Mouse (Mus musculus) heart, embryonic 14.5 days (tissue): ENCODE data around the gene Vkorc1. TPM values are rescaled to one million over a fixed set of nuclear protein-coding genes. Genes with fewer than 3 reads are reported as not detected.

Source experiments
- ATAC-seq: fragments of 200-750 bp; cut with Nextera tagmentation; 2 replicates; pipeline ENCODE4 v1.8.0; 2017; ENCODE audit warnings: low read depth, moderate TSS enrichment; ENCODE audit not compliant: insufficient number of reproducible peaks, insufficient read depth, low FRiP score
- H3K27ac ChIP-seq, 2 experiments: fragments of 200-500 bp in 1 of 2; fragments of 300-500 bp in 1 of 2; sonication (generic) in 1 of 2; replicated peaks in 1 of 2; 2 replicates each; pipeline ENCODE4 v1.5.1; 2012 to 2014; ENCODE audit warnings: low read depth in 2 of 2, low read length in 2 of 2, control low read depth in 1 of 2, mild to moderate bottlenecking in 1 of 2, mixed read lengths in 1 of 2; ENCODE audit not compliant: control insufficient read depth in 1 of 2, insufficient read depth in 1 of 2
- H3K27me3 ChIP-seq: fragments of 300-500 bp; sonication (generic); 2 replicates; pipeline ENCODE4 v1.6.1; 2014; ENCODE audit warnings: mild to moderate bottlenecking, low read length, control low read depth; ENCODE audit not compliant: control insufficient read depth, insufficient read depth
- H3K36me3 ChIP-seq: fragments of 300-500 bp; sonication (generic); 2 replicates; pipeline ENCODE4 v1.6.1; 2014; ENCODE audit warnings: mild to moderate bottlenecking, control low read depth, low read length, mixed read lengths; ENCODE audit not compliant: control insufficient read depth, insufficient read depth
- H3K4me1 ChIP-seq, 2 experiments: fragments of 200-500 bp in 1 of 2; fragments of 300-500 bp in 1 of 2; sonication (generic) in 1 of 2; 2 replicates each; pipeline ENCODE4 v1.6.1; 2012 to 2014; ENCODE audit warnings: low read length in 2 of 2, control low read depth in 1 of 2, mixed read lengths in 1 of 2; ENCODE audit not compliant: control insufficient read depth in 2 of 2, insufficient read depth in 2 of 2
- H3K4me2 ChIP-seq: fragments of 300-500 bp; sonication (generic); 2 replicates; pipeline ENCODE4 v1.6.1; 2014; ENCODE audit warnings: mild to moderate bottlenecking, low read length
- H3K4me3 ChIP-seq, 2 experiments: fragments of 200-500 bp in 1 of 2; fragments of 300-500 bp in 1 of 2; sonication (generic) in 1 of 2; 2 replicates each; pipeline ENCODE4 v1.5.1; 2012 to 2014; ENCODE audit warnings: low read length in 2 of 2, mild to moderate bottlenecking in 2 of 2, control low read depth in 1 of 2, low read depth in 1 of 2, moderate library complexity in 1 of 2; ENCODE audit not compliant: control insufficient read depth in 1 of 2, insufficient read depth in 1 of 2
- H3K9ac ChIP-seq: fragments of 300-500 bp; sonication (generic); 2 replicates; pipeline ENCODE4 v1.6.1; 2014; ENCODE audit warnings: mild to moderate bottlenecking, low read length
- H3K9me3 ChIP-seq: fragments of 300-500 bp; sonication (generic); 2 replicates; pipeline ENCODE4 v1.6.1; 2016; ENCODE audit warnings: low read length, control low read depth; ENCODE audit not compliant: control insufficient read depth
- WGBS: fragments of 180-500 bp; shearing (Covaris S2); extraction: QIAGEN DNeasy Blood & Tissue Kit; methylation state at CpG from one replicate; pipeline ENCODE4 v1.1.7; 2014; 5-methylcytosine and 5-hydroxymethylcytosine counted together
- polyA plus RNA-seq: library from polyadenylated mRNA; unstranded; fragments of >200 nt; fragmentation: Nextera tagmentation; extraction: Ambion mirVana; gene quantifications from 2 replicates; pipeline ENCODE4 v1.2.1, GENCODE M21; 2014

The Vkorc1 gene
- polyA plus RNA-seq, 1 experiment from 2014 or later, result 142 TPM

- Histone ChIP-seq H3K4me1 (peaks cover 6 to 13% of the 10 kb centered on the region in 2 experiments), H3K27ac (no peak overlapping the region), H3K4me3 (no peak overlapping the region), H3K9ac (no peak overlapping the region), H3K27me3 (peaks cover 19% of the 10 kb centered on the region), H3K36me3 (peaks cover 51% of the 10 kb centered on the region), H3K4me2 (no peak overlapping the region), H3K9me3 (no peaks in the 10 kb centered on the region)
- ATAC-seq, result no peak
- 90% methylated on average over 8 of the region's 8 CpGs for WGBS
Observed at GRCm38 (mm10) chr7:127926066-127926465, 30.6 kb upstream of the Vkorc1 start.

- Histone ChIP-seq H3K9ac (no peak overlapping the region), H3K9me3 (no peaks in the 10 kb centered on the region), H3K4me2 (no peak overlapping the region), H3K4me1 (peaks cover 6 to 13% of the 10 kb centered on the region in 2 experiments), H3K27me3 (peaks cover 17% of the 10 kb centered on the region), H3K27ac (no peak overlapping the region), H3K36me3 (peaks cover 59% of the 10 kb centered on the region), H3K4me3 (no peak overlapping the region)
- ATAC-seq, result no peak
- WGBS, result 79% methylated on average over 5 of the region's 5 CpGs
Observed at GRCm38 (mm10) chr7:127925252-127925651, 29.8 kb upstream of the Vkorc1 start.

GRCm38 (mm10) chr7:127923714-127924113 lies 28.3 kb upstream of the Vkorc1 start:
- no peak overlapping the region for H3K4me2 ChIP-seq
- H3K27ac ChIP-seq, result no peak overlapping the region
- H3K9me3 ChIP-seq, result no peaks in the 10 kb centered on the region
- no peak overlapping the region for H3K9ac ChIP-seq
- no peak for ATAC-seq
- H3K4me3 ChIP-seq, result no peak overlapping the region
- WGBS, result 88% methylated on average over 5 of the region's 5 CpGs
- peaks cover 64% of the 10 kb centered on the region for H3K36me3 ChIP-seq
- peaks cover 3% of the 10 kb centered on the region for H3K27me3 ChIP-seq
- H3K4me1 ChIP-seq, result peaks cover under 1 to 2% of the 10 kb centered on the region in 2 experiments; a peak in 3 of 4 replicates

- no peaks in the 10 kb centered on the region for H3K27me3 ChIP-seq
- 82% methylated on average over 6 of the region's 6 CpGs for WGBS
- peaks cover 71% of the 10 kb centered on the region for H3K36me3 ChIP-seq
- H3K9ac ChIP-seq, result no peak overlapping the region
- H3K9me3 ChIP-seq, result no peaks in the 10 kb centered on the region
- no peaks in the 10 kb centered on the region for H3K4me1 ChIP-seq
- ATAC-seq, result no peak
- no peak overlapping the region for H3K27ac ChIP-seq
- no peak overlapping the region for H3K4me3 ChIP-seq
- no peak overlapping the region for H3K4me2 ChIP-seq
Observed at GRCm38 (mm10) chr7:127922451-127923275, 27.2 kb upstream of the Vkorc1 start.

GRCm38 (mm10) chr7:127921516-127921915 lies 26.1 kb upstream of the Vkorc1 start:
- Histone ChIP-seq H3K36me3 (peaks cover 78% of the 10 kb centered on the region), H3K4me1 (no peaks in the 10 kb centered on the region), H3K4me2 (no peak overlapping the region), H3K4me3 (no peak overlapping the region), H3K9me3 (no peaks in the 10 kb centered on the region), H3K27ac (no peak overlapping the region), H3K9ac (no peak overlapping the region), H3K27me3 (no peaks in the 10 kb centered on the region)
- no peak for ATAC-seq
- WGBS, result 63% methylated on average over 8 of the region's 8 CpGs

GRCm38 (mm10) chr7:127919290-127919689 lies 23.9 kb upstream of the Vkorc1 start:
- H3K9me3 ChIP-seq, result no peaks in the 10 kb centered on the region

GRCm38 (mm10) chr7:127918203-127918602 lies 22.8 kb upstream of the Vkorc1 start:
- Histone ChIP-seq H3K36me3 (peaks cover 62% of the 10 kb centered on the region), H3K4me3 (no peak overlapping the region), H3K9me3 (no peaks in the 10 kb centered on the region), H3K27ac (no peak overlapping the region), H3K9ac (no peak overlapping the region), H3K27me3 (no peaks in the 10 kb centered on the region), H3K4me1 (peaks cover 0 to 2% of the 10 kb centered on the region in 2 experiments; a peak in 2 of 4 replicates), H3K4me2 (no peak overlapping the region)
- 56% methylated on average over 3 of the region's 3 CpGs for WGBS
- ATAC-seq, result no peak

More at GRCm38 (mm10) chr7:127919290-127919689, 23.9 kb upstream of the Vkorc1 start:
- Histone ChIP-seq H3K27me3 (no peaks in the 10 kb centered on the region), H3K4me1 (no peaks in the 10 kb centered on the region), H3K27ac (no peak overlapping the region), H3K4me2 (no peak overlapping the region), H3K36me3 (peaks cover 73% of the 10 kb centered on the region), H3K9ac (no peak overlapping the region), H3K4me3 (no peak overlapping the region)
- 76% methylated on average over 7 of the region's 7 CpGs for WGBS
- no peak for ATAC-seq
